Comparison of ENCODE assay signal across 21 mouse cellular contexts in genomic region chr14:101548885-101549573, GRCm38 (mm10). TPM values are rescaled to one million over a fixed set of nuclear protein-coding genes. Genes with fewer than 3 reads are reported as not detected.
A peak's percentile ranks its signal among the peaks of the same experiment; 100 is the strongest.
DNase-seq lines count a peak whose midpoint lies in the region; ATAC-seq and TF ChIP-seq lines count a peak whose summit lies in the region.
"Had no signal": no experiment of that assay in that cellular context is flagged by ENCODE, and none has a peak within 500 bp of the region (broad histone marks: within the 10 kb centered on the region; RNA-seq: fewer than 3 reads in every experiment).

No protein-coding gene starts in this region.

- no peaks in the 10 kb centered on the region for H3K36me3 ChIP-seq in lung, embryonic 14.5 days (ENCODE audit: insufficient read depth)
- no peaks in the 10 kb centered on the region for H3K36me3 ChIP-seq in hindbrain, embryonic 12.5 days
- H3K36me3 ChIP-seq in kidney, embryonic 14.5 days (ENCODE audit: control insufficient read depth, insufficient read depth, low read length), result no peaks in the 10 kb centered on the region
- H3K36me3 ChIP-seq: forebrain, embryonic 10.5 days; heart, embryonic 10.5 days; midbrain, embryonic 10.5 days; stomach, embryonic 15.5 days had no signal

- no peaks in the 10 kb centered on the region for H3K27me3 ChIP-seq in lung, embryonic 14.5 days (ENCODE audit: insufficient read depth, low read length)
- H3K27me3 ChIP-seq in hindbrain, embryonic 12.5 days, result no peaks in the 10 kb centered on the region
- H3K27me3 ChIP-seq in kidney, embryonic 14.5 days (ENCODE audit: control insufficient read depth, insufficient read depth, low read length), result no peaks in the 10 kb centered on the region
- H3K27me3 ChIP-seq: stomach, embryonic 15.5 days had no signal

- no peak overlapping the region for H3K4me2 ChIP-seq in lung, embryonic 14.5 days
- H3K4me2 ChIP-seq in hindbrain, embryonic 12.5 days (replicated peaks), result no peak overlapping the region
- no peak overlapping the region for H3K4me2 ChIP-seq in kidney, embryonic 14.5 days (replicated peaks; ENCODE audit: low read depth, low read length)
- H3K4me2 ChIP-seq: stomach, embryonic 15.5 days had no signal

- no peak for ATAC-seq in lung, embryonic 14.5 days (ENCODE audit: insufficient read depth)
- no peak for ATAC-seq in hindbrain, embryonic 12.5 days (ENCODE audit: low FRiP score)
- no peak for ATAC-seq in kidney, embryonic 14.5 days (ENCODE audit: low FRiP score, low TSS enrichment)

- DNase-seq in adipocyte (ENCODE audit: low spot score), result peak; percentile 48
- DNase-seq in fat pad, adult 2 months (ENCODE audit: extremely low read depth, low read depth, low spot score), result peak; percentile 83
- peak; percentile 13 for DNase-seq in lung, embryonic 14.5 days
- peak; percentile 72 for DNase-seq in lung, postnatal 36 days
- no peak for DNase-seq in urinary bladder, postnatal 36 days (ENCODE audit: low spot score in 2 of 2)
- DNase-seq: adrenal gland, postnatal 10 days; cerebellum, adult 11 months; cerebellum, postnatal 14 days; embryo, embryonic 11 days; gastrocnemius, postnatal 14 days; heart, postnatal 10 days; layer of hippocampus, postnatal 36 days; right cerebral cortex, postnatal 25 days; thymus, adult 2 months had no signal

- no peaks in the 10 kb centered on the region for H3K4me1 ChIP-seq in lung, embryonic 14.5 days (ENCODE audit: insufficient read depth)
- no peaks in the 10 kb centered on the region for H3K4me1 ChIP-seq in hindbrain, embryonic 12.5 days
- H3K4me1 ChIP-seq in kidney, embryonic 14.5 days (ENCODE audit: control insufficient read depth, insufficient read depth, low read length), result no peaks in the 10 kb centered on the region
- H3K4me1 ChIP-seq: forebrain, embryonic 10.5 days; heart, embryonic 10.5 days; midbrain, embryonic 10.5 days; stomach, embryonic 15.5 days had no signal

- no peak overlapping the region for H3K27ac ChIP-seq in lung, embryonic 14.5 days (ENCODE audit: low read depth)
- no peak overlapping the region for H3K27ac ChIP-seq in hindbrain, embryonic 12.5 days
- H3K27ac ChIP-seq in kidney, embryonic 14.5 days (ENCODE audit: low read depth, low read length), result no peak overlapping the region
- H3K27ac ChIP-seq: forebrain, embryonic 10.5 days; heart, embryonic 10.5 days; kidney, postnatal 0 days; midbrain, embryonic 10.5 days; stomach, embryonic 15.5 days had no signal

- H3K4me3 ChIP-seq in lung, embryonic 14.5 days (ENCODE audit: low read depth, low read length), result no peak overlapping the region
- no peak overlapping the region for H3K4me3 ChIP-seq in hindbrain, embryonic 12.5 days
- no peak overlapping the region for H3K4me3 ChIP-seq in kidney, embryonic 14.5 days (ENCODE audit: low read length)
- H3K4me3 ChIP-seq: forebrain, embryonic 10.5 days; heart, embryonic 10.5 days; midbrain, embryonic 10.5 days; stomach, embryonic 15.5 days had no signal

- 79% methylated on average over 20 of the region's 20 CpGs for WGBS in lung, embryonic 14.5 days
- 86% methylated on average over 20 of the region's 20 CpGs for WGBS in hindbrain, embryonic 12.5 days
- WGBS in kidney, embryonic 14.5 days, result 86% methylated on average over 20 of the region's 20 CpGs

- H3K9me3 ChIP-seq in lung, embryonic 14.5 days (ENCODE audit: low read depth, low read length), result no peaks in the 10 kb centered on the region
- no peaks in the 10 kb centered on the region for H3K9me3 ChIP-seq in hindbrain, embryonic 12.5 days (replicated peaks)
- H3K9me3 ChIP-seq in kidney, embryonic 14.5 days (ENCODE audit: control insufficient read depth, low read length), result no peaks in the 10 kb centered on the region
- H3K9me3 ChIP-seq: forebrain, embryonic 10.5 days; heart, embryonic 10.5 days; midbrain, embryonic 10.5 days; stomach, embryonic 15.5 days had no signal

- H3K9ac ChIP-seq in lung, embryonic 14.5 days, result no peak overlapping the region
- no peak overlapping the region for H3K9ac ChIP-seq in hindbrain, embryonic 12.5 days
- H3K9ac ChIP-seq in kidney, embryonic 14.5 days (ENCODE audit: low read depth, low read length), result no peak overlapping the region
- H3K9ac ChIP-seq: stomach, embryonic 15.5 days had no signal

- TF ChIP-seq CTCF in lung, embryonic 14.5 days (IDR thresholded peaks at IDR 0.05; ENCODE audit: low read depth), result no peak

RNA-seq across cellular contexts. Expression of gene Tbc1d4, which starts 60.0 kb away (rescaled TPM):
- polyA plus RNA-seq in lung, embryonic 14.5 days (2014; fragmentation: Nextera tagmentation; extraction: Ambion mirVana), result 12.4 and 13.0 TPM in 2 replicates
- polyA plus RNA-seq in hindbrain, embryonic 12.5 days (2016; fragmentation: Nextera tagmentation; extraction: Ambion mirVana), result 10.7 and 11.2 TPM in 2 replicates
- 12.4 and 16.8 TPM in 2 replicates for polyA plus RNA-seq in kidney, embryonic 14.5 days (2014; fragmentation: Nextera tagmentation; extraction: Ambion mirVana)

Comparison
In these comparisons a context has a peak if more than half of its experiments do, and no peak if none do; other contexts are left out.
1. DNase-seq: peak in adipocyte (single experiment), fat pad, adult 2 months (single experiment), lung, embryonic 14.5 days (single experiment) and lung, postnatal 36 days (single experiment); none in urinary bladder, postnatal 36 days (0 of 2).